Mouse (Mus musculus) layer of hippocampus, adult 2 months (tissue): Measurements from ENCODE around the gene Alpk3. TPM values are rescaled to one million over a fixed set of nuclear protein-coding genes. Genes with fewer than 3 reads are reported as not detected.

Experiments used
- DNase-seq, 2 experiments: peaks; one replicate each; pipeline ENCODE4 v3.0.0; 2022; ENCODE audit warnings: low spot score in 2 of 2
- H3K27ac ChIP-seq: fragments of 200-600 bp; 2 replicates; pipeline ENCODE4 v1.8.1; 2022
- H3K4me3 ChIP-seq: fragments of 200-600 bp; 2 replicates; pipeline ENCODE4 v1.8.1; 2022; ENCODE audit warnings: mild to moderate bottlenecking
- CTCF ChIP-seq: fragments of 200-600 bp; conservative IDR thresholded peaks from 2 replicates; pipeline ENCODE4 v1.8.1; 2022; ENCODE audit warnings: antibody characterized with exemption, mild to moderate bottlenecking, moderate library complexity
- long read RNA-seq, 2 experiments: library from polyadenylated mRNA; stranded (forward); transcript quantifications; one replicate each; pipeline ENCODE4 v2.0.0; 2021; ENCODE audit warnings: borderline mapping rate in 2 of 2
- total RNA-seq, 2 experiments: library from RNA; stranded (reverse); gene quantifications; 2 replicates each; pipeline ENCODE4 v1.2.3; 2021

The Alpk3 gene
- total RNA-seq, result under 1 TPM; 0.64 to 0.67 TPM
- long read RNA-seq, experiment 1, result 0 reads
- long read RNA-seq, experiment 2, partial matches to known transcripts, result 1 of 1 reads
- long read RNA-seq, experiment 2, other reads (novel, unspliced or antisense), result 0 of 1 reads

DNA sequence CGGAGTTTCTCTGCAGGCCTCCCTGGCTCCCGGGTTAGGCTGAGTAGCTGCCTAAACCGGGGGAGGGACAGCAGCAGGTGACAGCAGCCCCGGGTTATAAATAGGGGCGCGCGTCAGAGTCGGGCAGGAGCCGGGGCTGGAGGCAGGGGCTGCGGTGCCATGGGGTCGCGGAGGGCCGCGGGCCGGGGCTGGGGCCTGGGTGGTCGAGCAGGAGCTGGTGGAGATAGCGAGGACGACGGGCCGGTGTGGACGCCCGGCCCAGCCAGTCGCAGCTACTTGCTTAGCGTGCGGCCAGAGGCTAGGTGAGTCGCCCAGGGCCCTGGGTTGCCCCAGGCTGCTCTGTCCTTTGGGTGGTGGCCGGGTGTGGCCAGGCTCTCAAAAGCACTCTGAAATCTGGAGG, at the start of gene Alpk3:
TSS of gene Alpk3 (plus strand) at position 130 of the 400 bp plus-strand sequence.
- DNase-seq, result no peak
- Histone ChIP-seq H3K4me3 (no peak within 1 kb of the TSS), H3K27ac (no peak within 1 kb of the TSS)
- no peak for TF ChIP-seq CTCF

DNA sequence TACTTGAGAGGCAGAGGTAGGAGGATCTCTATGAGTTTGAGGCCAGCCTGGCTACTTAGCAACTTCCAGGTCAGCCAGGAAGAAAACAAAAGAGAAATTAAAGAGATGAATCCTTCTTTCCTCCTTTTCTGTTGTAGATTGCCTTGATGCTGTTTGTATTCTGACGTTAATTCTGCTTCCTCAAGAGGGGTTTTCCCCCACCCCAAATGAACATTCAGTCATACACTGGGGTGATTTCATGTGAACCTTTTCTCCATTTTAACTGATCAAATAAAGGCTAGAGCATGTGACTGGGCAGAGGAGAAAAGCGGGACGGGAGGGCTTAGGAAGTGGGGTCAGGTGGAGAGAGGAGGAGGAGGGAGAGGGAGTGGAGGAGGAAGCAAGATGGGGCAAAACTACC, 49.1 kb upstream of the Alpk3 start:
- no peak overlapping the region for H3K4me3 ChIP-seq
- DNase-seq, result no peak
- no peak for TF ChIP-seq CTCF
- H3K27ac ChIP-seq, result no peak overlapping the region

DNA sequence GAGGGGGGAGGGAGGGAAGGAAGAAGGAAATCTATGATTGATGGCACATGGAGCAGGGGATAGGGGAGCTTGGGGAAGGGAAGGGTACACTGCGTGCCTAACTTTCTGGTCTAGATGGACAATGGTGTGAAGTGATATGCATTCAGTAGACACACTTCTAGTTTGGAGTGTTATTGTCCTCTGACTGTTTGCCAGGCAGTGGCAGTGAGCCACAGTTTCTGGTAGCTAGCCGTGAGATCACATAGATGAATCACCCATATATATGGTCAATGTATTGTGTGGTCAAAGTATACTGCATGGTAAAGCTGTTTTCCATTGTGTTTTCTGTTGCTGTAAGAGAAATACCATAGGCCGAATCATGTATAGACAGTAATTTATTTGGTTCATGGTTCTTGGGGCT, 45.8 kb upstream of the Alpk3 start:
- H3K27ac ChIP-seq, result no peak overlapping the region
- no peak overlapping the region for H3K4me3 ChIP-seq
- TF ChIP-seq CTCF, result no peak
- no peak for DNase-seq

DNA sequence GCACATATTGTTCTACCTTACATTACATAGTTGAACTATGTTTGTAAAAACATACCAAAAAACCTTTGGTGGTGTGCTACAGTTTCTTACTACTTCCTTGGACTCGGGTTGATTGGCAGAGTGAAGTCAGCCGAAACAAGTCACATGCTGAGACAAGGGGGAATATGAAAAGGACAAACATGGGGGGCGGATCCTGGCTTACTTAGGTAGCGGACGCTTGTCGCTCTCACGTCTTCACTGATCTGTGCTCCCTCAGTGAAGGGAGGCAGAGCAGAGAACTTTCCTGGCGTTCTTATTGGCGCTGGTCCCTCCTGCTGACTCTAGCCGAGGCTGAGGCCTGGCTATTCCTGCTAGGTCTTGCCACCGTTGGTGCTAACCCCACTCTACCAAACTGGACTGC, 37.1 kb upstream of the Alpk3 start:
- H3K27ac ChIP-seq, result no peak overlapping the region
- no peak for TF ChIP-seq CTCF
- DNase-seq, result no peak

DNA sequence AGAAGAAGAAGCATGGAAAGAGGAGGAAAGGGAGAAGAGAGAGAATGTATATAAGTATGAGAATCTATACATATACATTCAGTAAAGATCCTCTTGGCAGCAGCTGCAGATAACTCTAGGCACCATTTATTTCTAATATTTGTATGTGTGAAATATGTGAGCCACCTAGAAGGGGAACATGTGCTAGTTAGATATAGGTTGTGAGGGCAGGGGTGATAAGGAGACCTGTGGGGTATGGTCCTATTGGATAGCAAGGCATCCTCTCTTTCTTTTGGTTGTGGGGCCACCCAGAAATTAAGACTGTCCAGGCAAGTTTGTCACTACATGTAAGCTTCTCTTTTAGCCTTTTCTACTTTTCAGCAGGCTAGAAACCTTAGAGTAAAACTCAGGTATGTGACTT, 34.7 kb upstream of the Alpk3 start:
- TF ChIP-seq CTCF, result no peak

More for the DNA sequence above, 37.1 kb upstream of the Alpk3 start:
- no peak overlapping the region for H3K4me3 ChIP-seq

DNA sequence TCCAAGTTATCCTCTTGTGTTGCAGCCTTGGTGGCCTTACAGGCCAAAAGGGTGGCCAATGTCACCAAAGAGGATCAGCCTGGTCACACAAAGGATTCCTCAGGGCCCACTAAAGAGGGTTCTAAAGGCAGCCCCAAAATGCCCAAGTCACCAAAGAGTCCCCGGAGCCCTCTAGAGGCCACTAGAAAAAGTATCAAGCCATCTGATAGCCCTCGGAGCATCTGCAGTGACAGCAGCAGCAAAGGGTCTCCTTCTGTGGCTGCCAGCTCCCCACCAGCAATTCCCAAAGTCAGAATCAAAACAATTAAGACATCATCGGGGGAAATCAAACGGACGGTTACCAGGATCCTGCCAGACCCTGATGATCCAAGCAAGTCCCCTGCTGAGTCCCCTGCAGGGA, 33.3 kb upstream of the Alpk3 start:
- TF ChIP-seq CTCF, result peak; percentile 73
- Histone ChIP-seq H3K4me3 (no peak overlapping the region), H3K27ac (peak overlapping the region; percentile 56)
- peak in 1 of 2 experiments; percentile 17 for DNase-seq

More for the DNA sequence above, 34.7 kb upstream of the Alpk3 start:
- no peak overlapping the region for H3K4me3 ChIP-seq
- H3K27ac ChIP-seq, result no peak overlapping the region
- DNase-seq, result no peak

DNA sequence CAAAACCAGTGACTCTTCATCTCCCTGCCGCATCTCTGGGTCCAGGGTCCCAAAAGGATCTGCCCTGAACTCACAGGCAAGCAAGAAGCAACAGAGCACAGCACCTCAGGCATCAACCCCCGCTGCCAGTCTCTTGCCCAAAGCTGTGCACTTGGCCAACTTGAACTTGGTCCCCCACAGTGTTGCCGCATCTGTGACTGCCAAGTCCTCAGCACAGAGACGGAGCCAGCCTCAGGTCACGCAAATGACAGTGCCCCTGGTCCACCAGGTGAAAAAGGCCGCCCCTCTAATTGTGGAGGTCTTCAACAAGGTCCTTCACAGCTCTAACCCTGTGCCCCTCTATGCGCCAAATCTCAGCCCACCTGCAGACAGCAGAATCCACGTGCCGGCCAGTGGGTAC, 32.7 kb upstream of the Alpk3 start:
- H3K4me3 ChIP-seq, result no peak overlapping the region
- no peak for TF ChIP-seq CTCF
- H3K27ac ChIP-seq, result peak overlapping the region; percentile 56; the same call in 1 of the 2 replicates

DNA sequence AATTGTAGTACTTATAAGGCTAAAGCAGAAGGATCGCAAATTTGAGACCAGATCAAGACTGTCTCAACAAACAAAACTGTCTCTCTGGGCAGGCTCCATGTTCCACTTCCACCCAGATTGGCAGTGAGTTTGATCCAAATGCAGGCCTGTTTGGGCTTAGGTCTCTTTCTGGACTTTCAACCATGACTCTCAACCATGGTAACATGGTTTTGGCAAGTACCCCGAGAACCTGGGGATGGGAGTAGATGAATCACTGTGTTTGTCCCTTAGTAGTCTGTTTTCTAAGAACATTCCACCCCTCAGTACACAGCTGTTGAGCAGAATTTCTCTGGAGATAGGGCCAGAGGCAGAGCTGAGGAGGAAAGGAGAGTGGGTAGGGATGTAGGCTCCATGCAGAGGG, 31.6 kb upstream of the Alpk3 start:
- no peak overlapping the region for H3K4me3 ChIP-seq
- H3K27ac ChIP-seq, result no peak overlapping the region; the same call in 1 of the 2 replicates
- DNase-seq, result no peak
- TF ChIP-seq CTCF, result no peak

More for the DNA sequence above, 32.7 kb upstream of the Alpk3 start:
- DNase-seq, result no peak

DNA sequence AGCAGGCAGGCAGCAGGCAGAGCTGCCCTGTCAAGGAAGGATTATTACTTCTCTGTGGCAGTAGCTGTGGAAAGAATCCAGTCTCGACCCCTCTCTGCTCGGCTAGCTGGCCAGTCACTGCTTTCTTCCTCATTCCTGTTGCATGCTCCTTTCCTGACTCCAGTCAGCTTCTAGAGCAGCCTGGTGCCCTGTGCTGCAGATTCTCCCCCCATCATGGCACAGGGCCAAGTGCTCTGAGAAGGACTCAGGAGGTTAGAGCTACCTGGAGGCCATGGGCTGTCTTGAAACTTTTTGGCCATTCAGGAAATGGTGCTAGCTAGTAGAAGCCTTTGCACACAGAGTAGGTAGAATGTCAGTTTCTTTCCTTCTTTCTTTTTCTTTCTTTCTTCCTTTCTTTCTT, 17.7 kb upstream of the Alpk3 start:
- no peak overlapping the region for H3K27ac ChIP-seq
- no peak for TF ChIP-seq CTCF
- no peak overlapping the region for H3K4me3 ChIP-seq
- no peak for DNase-seq

DNA sequence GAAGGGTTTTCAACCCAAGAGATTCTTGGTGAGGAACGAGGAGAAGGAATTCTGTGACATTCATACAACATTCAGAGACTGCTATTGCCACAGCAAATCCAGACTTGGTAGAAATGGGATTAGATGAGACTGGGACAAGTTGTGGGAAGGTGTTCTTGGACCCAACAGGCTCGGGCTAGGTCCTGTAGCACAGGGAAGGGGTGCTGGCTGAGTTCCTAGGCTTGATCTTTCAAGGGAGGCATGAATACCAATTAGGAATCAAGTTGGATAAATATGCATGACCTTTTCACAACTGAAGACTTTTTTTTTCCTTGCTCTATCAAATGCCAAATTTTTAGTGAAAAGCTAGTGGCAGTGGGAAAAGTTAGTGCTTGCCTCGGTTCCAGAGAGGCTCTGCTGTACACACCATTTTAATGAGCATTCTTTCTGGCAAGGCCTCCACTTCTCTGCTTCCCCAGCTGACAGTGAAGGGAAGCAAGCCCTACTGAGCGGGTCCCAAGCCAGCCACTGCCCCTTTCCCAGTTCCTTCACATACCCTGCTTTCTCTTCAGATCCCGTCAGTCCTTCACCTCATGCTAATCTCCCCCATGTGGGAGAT, 14.3 kb upstream of the Alpk3 start:
- Histone ChIP-seq H3K27ac (peak overlapping the region; percentile 74), H3K4me3 (no peak overlapping the region)
- no peak for TF ChIP-seq CTCF
- DNase-seq, result peak; percentile 37 to 49

DNA sequence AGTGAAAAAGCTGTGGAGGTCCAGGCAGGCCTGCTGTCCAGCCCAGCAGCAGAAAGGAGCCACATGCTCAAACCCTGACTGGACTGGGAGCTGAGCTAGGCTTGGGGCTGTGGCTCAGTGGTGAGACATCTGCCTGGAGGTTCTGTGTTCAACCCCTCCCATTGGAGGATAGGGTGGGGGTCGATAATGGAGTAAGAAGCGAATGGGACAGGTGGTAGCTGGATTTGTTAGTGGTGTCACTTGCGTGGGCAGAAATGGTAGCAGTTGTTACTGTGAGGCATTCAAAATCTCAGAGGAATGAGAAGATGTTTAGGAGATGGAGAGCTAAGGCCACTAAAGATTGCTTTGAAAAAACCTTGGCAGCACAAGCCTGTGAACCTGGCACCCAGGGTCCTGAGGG, 9.6 kb upstream of the Alpk3 start:
- no peak for DNase-seq
- Histone ChIP-seq H3K27ac (no peak overlapping the region), H3K4me3 (no peak overlapping the region)
- TF ChIP-seq CTCF, result no peak

DNA sequence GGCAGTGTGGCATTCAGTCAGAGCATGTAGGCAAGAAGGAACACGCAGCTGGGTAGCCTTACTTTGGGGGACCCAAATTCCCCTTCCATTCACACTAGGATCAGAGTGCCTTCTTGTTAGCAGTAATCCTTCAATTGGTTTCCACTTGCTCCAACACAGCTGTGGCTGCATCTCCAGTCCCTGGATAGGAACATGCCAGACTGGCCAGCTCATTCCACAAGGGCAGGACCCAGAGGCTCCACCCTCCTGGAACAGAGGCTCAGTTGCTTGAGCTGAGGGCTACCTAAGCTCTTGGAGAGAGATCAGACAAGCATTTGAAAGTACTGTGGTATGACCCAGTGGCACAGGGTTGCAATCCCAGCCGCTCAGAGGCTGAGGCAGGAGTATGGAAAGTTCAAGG, 8.9 kb upstream of the Alpk3 start:
- H3K4me3 ChIP-seq, result no peak overlapping the region
- TF ChIP-seq CTCF, result no peak

DNA sequence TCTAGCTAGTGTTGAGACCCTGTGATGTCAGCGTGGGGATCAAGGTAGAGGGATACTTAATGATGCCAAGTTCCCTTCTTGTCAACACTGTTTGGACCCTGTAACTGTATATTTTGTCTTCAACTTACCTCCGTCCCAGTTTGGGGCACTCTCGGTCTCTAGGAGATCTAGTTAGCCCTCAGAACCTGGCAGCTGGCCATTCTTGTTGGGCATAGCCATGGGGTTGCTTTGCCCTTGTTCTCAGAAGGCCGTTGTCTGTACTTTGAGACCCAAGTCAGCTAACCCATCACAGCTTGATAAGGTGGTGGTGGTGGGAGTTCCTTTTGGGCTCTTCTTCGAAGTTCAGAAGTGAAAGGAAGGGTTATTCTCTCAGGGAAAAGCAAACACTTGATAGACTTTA, 7.4 kb upstream of the Alpk3 start:
- H3K27ac ChIP-seq, result no peak overlapping the region
- no peak for TF ChIP-seq CTCF
- no peak for DNase-seq
- H3K4me3 ChIP-seq, result no peak overlapping the region

More for the DNA sequence above, 8.9 kb upstream of the Alpk3 start:
- H3K27ac ChIP-seq, result no peak overlapping the region
- no peak for DNase-seq

DNA sequence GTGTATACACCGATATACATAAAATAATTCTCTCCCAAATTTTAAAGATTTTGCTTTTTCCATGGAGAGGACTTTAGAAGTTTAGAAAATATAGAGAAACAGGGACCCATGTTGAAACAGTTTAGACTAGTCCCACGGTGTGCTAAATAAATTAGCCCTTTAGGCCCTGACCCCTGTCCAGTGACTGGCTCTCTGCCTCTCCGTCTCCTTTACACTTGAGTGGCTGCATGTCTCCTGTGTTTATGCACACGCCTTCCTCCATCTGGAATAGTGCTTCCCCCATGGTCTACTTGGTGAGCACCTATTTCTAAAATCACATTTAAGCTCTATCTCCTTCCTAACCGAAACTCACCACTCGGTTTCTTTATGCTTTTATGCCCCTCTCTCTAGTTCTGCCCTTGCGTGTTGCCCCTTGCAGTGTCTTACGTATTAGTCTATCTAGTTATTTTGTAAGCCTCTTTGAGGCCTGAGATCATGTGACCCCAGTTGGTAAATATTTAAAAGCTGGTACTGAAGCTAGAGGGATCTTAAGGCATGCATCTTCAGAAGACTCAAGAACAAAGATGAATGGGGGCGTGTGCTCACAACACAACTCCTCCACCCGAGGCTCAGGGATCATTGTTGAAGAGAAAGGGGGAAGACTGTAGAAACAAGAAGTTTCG, 1.6 kb upstream of the Alpk3 start:
- no peak for DNase-seq
- TF ChIP-seq CTCF, result no peak
- H3K27ac ChIP-seq, result no peak overlapping the region
- no peak overlapping the region for H3K4me3 ChIP-seq
